Mouse (Mus musculus): Measurements from ENCODE around the gene Tcl1.
"Not testable (repeated sequence)": the region's sequence is repeated elsewhere in the genome, so short reads cannot be mapped to it uniquely, and the experiment has no call there.

Tcl1 gene

DNA sequence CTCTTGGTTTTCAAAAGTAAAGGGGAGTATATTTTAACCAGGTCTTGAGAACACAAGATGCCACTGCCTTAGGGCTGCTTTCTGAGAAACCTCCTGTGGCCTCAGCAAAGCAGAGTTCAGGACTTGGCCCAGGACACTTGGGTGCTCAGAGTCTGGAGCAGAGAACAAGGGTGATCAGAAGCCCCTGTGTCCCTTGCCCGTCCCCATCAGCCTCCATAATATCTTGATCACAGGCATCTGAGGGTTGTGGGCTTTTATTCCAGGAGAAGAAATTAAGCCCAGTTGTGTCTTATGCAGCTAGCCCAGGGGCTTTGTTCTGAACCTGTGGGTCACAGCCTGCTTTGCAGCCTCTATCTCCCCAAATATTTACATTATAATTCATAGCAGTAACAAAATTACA, 20.9 kb downstream of the Tcl1 start, which contains the start of gene Tcl1b4:
Tcl1b4 (plus strand) TSS at position 301 of the 400 bp plus-strand sequence.
- CTCF ChIA-PET, POLR2A ChIA-PET: not testable (repeated sequence)

GRCm38 (mm10) chr12:105199684-105200497, 22.7 kb downstream of the Tcl1 start:
- POLR2A ChIA-PET, CTCF ChIA-PET: not testable (repeated sequence)

DNA sequence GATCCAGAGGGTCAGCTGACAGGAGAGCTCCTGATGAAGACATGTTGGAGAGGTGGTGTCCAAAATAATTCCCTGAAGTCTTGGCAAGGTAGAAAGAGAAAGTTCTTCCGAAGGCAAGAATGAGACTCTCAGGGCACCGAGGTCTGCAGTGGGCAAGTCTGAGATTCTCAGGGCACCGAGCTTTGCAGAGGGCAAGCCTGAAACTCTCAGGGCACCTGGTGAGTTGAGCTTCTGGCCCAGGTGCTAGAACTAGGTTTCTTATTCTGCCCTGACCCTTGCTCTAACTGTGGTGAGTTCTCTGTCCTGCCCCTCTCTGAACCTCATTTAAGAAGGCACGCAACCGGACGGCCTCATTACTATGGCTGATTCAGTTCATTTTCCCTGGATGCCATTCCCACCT, 31.9 kb downstream of the Tcl1 start, which contains the start of gene Tcl1b3:
Tcl1b3 (plus strand) TSS at position 301 of the 400 bp plus-strand sequence.
- POLR2A ChIA-PET, result not testable (repeated sequence)
- CTCF ChIA-PET, result interaction anchor here in 3 of 4 experiments (0.7 to 1.4 kb wide), 4 partner anchors 12 to 178 kb away, joined by 3 to 10 read pairs (median 5); no protein-coding TSS in a partner anchor

DNA sequence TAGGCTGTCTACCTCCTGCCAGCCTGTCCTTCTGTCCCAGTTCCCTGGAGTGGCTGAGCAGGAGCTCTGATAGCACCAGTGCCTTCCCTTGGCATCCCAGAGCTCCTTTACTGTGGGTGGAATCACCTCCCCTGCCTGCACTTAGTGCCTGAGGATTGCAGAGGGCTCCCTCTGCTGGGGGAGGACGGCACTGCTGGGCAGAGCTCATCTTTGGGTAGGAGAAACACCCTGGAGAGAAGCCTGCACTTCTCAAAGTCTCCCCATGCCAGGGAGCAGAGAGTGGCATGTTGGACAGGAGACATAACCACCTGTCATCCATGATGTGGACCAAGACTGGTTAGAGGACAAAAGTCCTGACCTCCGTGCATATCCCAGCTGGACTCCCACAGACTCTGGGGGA, 33.6 kb downstream of the Tcl1 start:
- ChIA-PET POLR2A (interaction anchor here in 1 of 4 experiments (0.8 kb wide), 1 partner anchor 141 kb away, joined by 3 read pairs; no protein-coding TSS in a partner anchor), CTCF (interaction anchor here (0.6 to 2.6 kb wide), 21 partner anchors 13 to 380 kb away, joined by 3 to 18 read pairs (median 3); partner anchors contain the start of gene Tcl1b5 (in 1 of the 4))

- POLR2A ChIA-PET, result interaction anchor here in 1 of 4 experiments (0.6 kb wide), 1 partner anchor 55 kb away, joined by 4 read pairs; no protein-coding TSS in a partner anchor
Observed at GRCm38 (mm10) chr12:105181040-105181644, 41.5 kb downstream of the Tcl1 start.

GRCm38 (mm10) chr12:105176044-105176443, 46.5 kb downstream of the Tcl1 start, which contains the start of gene Tcl1b5:
TSS of gene Tcl1b5 (plus strand) at chr12:105176344.
- POLR2A ChIA-PET, result not testable (repeated sequence)
- CTCF ChIA-PET, result interaction anchor here in 3 of 4 experiments (0.6 to 1.3 kb wide), 4 partner anchors 13 to 251 kb away, joined by 3 to 5 read pairs (median 3); no protein-coding TSS in a partner anchor

More at GRCm38 (mm10) chr12:105181040-105181644, 41.5 kb downstream of the Tcl1 start:
- CTCF ChIA-PET, result interaction anchor here in 1 of 4 experiments (1.3 kb wide), 1 partner anchor 78 kb away, joined by 4 read pairs; no protein-coding TSS in a partner anchor

DNA sequence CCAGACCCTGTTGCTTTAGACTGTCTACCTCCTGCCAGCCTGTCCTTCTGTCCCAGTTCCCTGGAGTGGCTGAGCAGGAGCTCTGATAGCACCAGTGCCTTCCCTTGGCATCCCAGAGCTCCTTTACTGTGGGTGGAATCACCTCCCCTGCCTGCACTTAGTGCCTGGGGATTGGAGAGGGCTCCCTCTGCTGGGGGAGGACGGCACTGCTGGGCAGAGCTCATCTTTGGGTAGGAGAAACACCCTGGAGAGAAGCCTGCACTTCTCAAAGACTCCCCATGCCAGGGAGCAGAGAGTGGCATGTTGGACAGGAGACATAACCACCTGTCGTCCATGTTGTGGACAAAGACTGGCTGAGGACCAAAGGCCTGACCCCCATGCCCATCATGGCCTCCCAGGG, 48.3 kb downstream of the Tcl1 start:
- POLR2A ChIA-PET, result not testable (repeated sequence)
- CTCF ChIA-PET, result interaction anchor here in 2 of 4 experiments (0.6 to 1.5 kb wide), 5 partner anchors 14 to 124 kb away, joined by 3 to 18 read pairs (median 4); no protein-coding TSS in a partner anchor

DNA sequence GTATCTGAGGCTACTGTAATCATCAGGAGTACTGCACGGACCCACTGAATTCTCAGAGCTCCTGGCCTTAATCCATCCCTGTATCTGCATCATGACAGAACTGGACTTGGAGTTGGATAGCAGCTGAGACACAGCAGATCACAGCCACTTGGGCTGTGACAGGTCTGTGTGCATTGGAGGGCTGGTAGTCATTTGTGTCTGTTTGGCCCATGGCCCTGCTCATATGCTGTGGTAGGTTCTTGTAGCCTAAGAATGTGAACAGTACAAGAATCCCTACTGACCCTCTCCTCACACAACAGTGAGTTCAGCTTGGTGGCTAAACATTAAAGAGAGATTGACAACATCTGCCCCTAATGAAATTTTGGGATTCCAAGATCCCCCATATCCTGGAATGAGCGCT, 49.2 kb downstream of the Tcl1 start:
- ChIA-PET POLR2A (no interaction called here), CTCF (interaction anchor here in 2 of 4 experiments (0.8 to 1.5 kb wide), 2 partner anchors 15 to 238 kb away, joined by 4 to 18 read pairs; no protein-coding TSS in a partner anchor)
